Mouse (Mus musculus) lung, embryonic 14.5 days (tissue): ENCODE results near the gene Ppm1e. TPM values are rescaled to one million over a fixed set of nuclear protein-coding genes. Genes with fewer than 3 reads are reported as not detected.

Source experiments
- ATAC-seq: fragments of 200-750 bp; cut with Nextera tagmentation; 2 replicates; pipeline ENCODE4 v1.8.0; 2017; ENCODE audit warnings: mild to moderate bottlenecking, moderate TSS enrichment, moderate library complexity; ENCODE audit not compliant: insufficient read depth
- DNase-seq: peaks from one replicate; pipeline ENCODE4 v3.0.0-alpha.2; 2015
- H3K27ac ChIP-seq: fragments of 300-500 bp; sonication (generic); 2 replicates; pipeline ENCODE4 v1.5.1; 2014; ENCODE audit warnings: low read depth, mild to moderate bottlenecking, moderate library complexity
- H3K27me3 ChIP-seq: fragments of 300-500 bp; sonication (generic); 2 replicates; pipeline ENCODE4 v1.6.1; 2014; ENCODE audit warnings: low read length, control low read depth; ENCODE audit not compliant: insufficient read depth
- H3K36me3 ChIP-seq: fragments of 300-500 bp; sonication (generic); 2 replicates; pipeline ENCODE4 v1.6.1; 2014; ENCODE audit warnings: control low read depth; ENCODE audit not compliant: insufficient read depth
- H3K4me1 ChIP-seq: fragments of 300-500 bp; sonication (generic); 2 replicates; pipeline ENCODE4 v1.6.1; 2014; ENCODE audit warnings: antibody characterized with exemption, control low read depth; ENCODE audit not compliant: insufficient read depth
- H3K4me2 ChIP-seq: fragments of 300-500 bp; sonication (generic); 2 replicates; pipeline ENCODE4 v1.6.1; 2014; ENCODE audit warnings: mild to moderate bottlenecking
- H3K4me3 ChIP-seq: fragments of 300-500 bp; sonication (generic); 2 replicates; pipeline ENCODE4 v1.5.1; 2014; ENCODE audit warnings: low read depth, low read length
- H3K9ac ChIP-seq: fragments of 300-500 bp; sonication (generic); 2 replicates; pipeline ENCODE4 v1.6.1; 2014
- H3K9me3 ChIP-seq: fragments of 300-500 bp; sonication (generic); 2 replicates; pipeline ENCODE4 v1.6.1; 2016; ENCODE audit warnings: low read depth, low read length, control low read depth
- CTCF ChIP-seq: IDR thresholded peaks from 2 replicates; pipeline ENCODE4 v1.5.1; 2016; ENCODE audit warnings: antibody characterized with exemption, low read depth
- WGBS: fragments of 180-500 bp; shearing (Covaris S2); extraction: QIAGEN DNeasy Blood & Tissue Kit; methylation state at CpG from one replicate; pipeline ENCODE4 v1.1.7; 2014; 5-methylcytosine and 5-hydroxymethylcytosine counted together
- polyA plus RNA-seq: library from polyadenylated mRNA; unstranded; fragments of >200 nt; fragmentation: Nextera tagmentation; extraction: Ambion mirVana; gene quantifications from 2 replicates; pipeline ENCODE4 v1.2.1, GENCODE M21; 2014

Gene Ppm1e
- polyA plus RNA-seq, 1 experiment from 2014 or later, result 2.2 TPM

DNA sequence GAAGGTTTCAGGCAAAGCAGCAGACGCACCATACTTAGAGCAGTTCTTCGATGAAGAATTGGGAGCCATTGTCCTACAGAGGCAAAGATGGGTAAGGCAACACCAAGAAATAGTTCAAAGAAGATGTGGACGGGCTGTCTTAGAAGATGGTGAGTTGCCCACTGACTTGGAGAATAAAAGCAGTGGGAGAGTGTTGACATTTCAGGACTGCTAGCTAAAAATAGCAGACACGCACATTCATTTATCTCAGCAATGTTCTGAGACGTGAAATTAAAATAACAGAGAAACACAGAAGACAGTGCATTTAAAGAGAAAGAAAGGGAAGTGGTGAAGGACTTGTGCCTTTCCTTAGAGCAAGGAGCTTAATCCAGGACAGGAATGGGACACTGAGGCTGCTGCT is 59.8 kb downstream of the Ppm1e start:
- Histone ChIP-seq H3K4me2 (no peak overlapping the region), H3K4me1 (peaks cover 9% of the 10 kb centered on the region; the same call in 1 of the 2 replicates), H3K36me3 (no peaks in the 10 kb centered on the region), H3K9me3 (no peaks in the 10 kb centered on the region), H3K9ac (no peak overlapping the region), H3K4me3 (no peak overlapping the region), H3K27me3 (no peaks in the 10 kb centered on the region), H3K27ac (peak overlapping the region; percentile 50; the same call in 1 of the 2 replicates)
- ATAC-seq (no peak), DNase-seq (peak; percentile 6)
- WGBS, result 40% methylated on average over 5 of the region's 5 CpGs
- no peak for TF ChIP-seq CTCF

GRCm38 (mm10) chr11:87296467-87296866 is 62.4 kb downstream of the Ppm1e start:
- ATAC-seq, result no peak
- no peak for TF ChIP-seq CTCF
- no peaks in the 10 kb centered on the region for H3K36me3 ChIP-seq
- H3K4me3 ChIP-seq, result no peak overlapping the region
- no peaks in the 10 kb centered on the region for H3K27me3 ChIP-seq
- H3K4me2 ChIP-seq, result no peak overlapping the region
- no peaks in the 10 kb centered on the region for H3K9me3 ChIP-seq
- H3K27ac ChIP-seq, result no peak overlapping the region
- DNase-seq, result no peak
- H3K9ac ChIP-seq, result no peak overlapping the region
- WGBS, result 90% methylated on average over 6 of the region's 6 CpGs
- H3K4me1 ChIP-seq, result peaks cover 9% of the 10 kb centered on the region; the same call in 1 of the 2 replicates

- TF ChIP-seq CTCF, result no peak
- no peaks in the 10 kb centered on the region for H3K36me3 ChIP-seq
- WGBS, result 92% methylated on average over 2 of the region's 2 CpGs
These were observed 63.2 kb downstream of the Ppm1e start for GRCm38 (mm10) chr11:87295636-87296035.

GRCm38 (mm10) chr11:87289313-87289712 is 69.5 kb downstream of the Ppm1e start:
- no peaks in the 10 kb centered on the region for H3K4me1 ChIP-seq
- no peak for ATAC-seq
- no peak overlapping the region for H3K9ac ChIP-seq
- H3K4me3 ChIP-seq, result no peak overlapping the region
- DNase-seq, result no peak
- H3K4me2 ChIP-seq, result no peak overlapping the region
- TF ChIP-seq CTCF, result no peak
- H3K27ac ChIP-seq, result no peak overlapping the region
- no peaks in the 10 kb centered on the region for H3K27me3 ChIP-seq
- WGBS, result 86% methylated on average over 8 of the region's 8 CpGs
- H3K36me3 ChIP-seq, result no peaks in the 10 kb centered on the region
- H3K9me3 ChIP-seq, result no peaks in the 10 kb centered on the region

More at GRCm38 (mm10) chr11:87295636-87296035, 63.2 kb downstream of the Ppm1e start:
- H3K9ac ChIP-seq, result no peak overlapping the region
- H3K9me3 ChIP-seq, result no peaks in the 10 kb centered on the region
- peaks cover 9% of the 10 kb centered on the region; the same call in 1 of the 2 replicates for H3K4me1 ChIP-seq
- no peaks in the 10 kb centered on the region for H3K27me3 ChIP-seq
- no peak overlapping the region for H3K4me3 ChIP-seq
- no peak overlapping the region for H3K4me2 ChIP-seq
- no peak overlapping the region for H3K27ac ChIP-seq
- ATAC-seq (no peak), DNase-seq (no peak)

DNA sequence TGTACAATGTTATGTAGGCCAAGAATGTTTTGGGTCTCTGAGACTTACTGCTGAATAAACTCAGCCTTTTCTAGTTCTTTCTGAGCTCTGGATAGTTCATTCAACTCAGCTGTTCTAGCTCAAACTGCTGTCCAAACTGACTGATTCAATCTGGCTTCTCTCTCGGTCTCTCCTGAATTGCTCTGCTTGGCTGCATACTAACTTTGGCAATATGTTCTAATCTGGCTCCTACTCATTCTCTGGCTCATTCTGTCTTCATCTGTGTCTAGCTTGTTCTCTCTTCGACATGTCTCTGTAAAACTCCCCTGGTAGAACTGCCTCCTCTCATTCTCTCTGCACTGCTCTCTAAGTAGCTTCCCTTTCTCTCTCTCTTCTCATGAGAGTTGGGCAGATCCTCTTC is 72.6 kb downstream of the Ppm1e start:
- H3K4me2 ChIP-seq, result no peak overlapping the region
- no peak overlapping the region for H3K9ac ChIP-seq
- H3K36me3 ChIP-seq, result no peaks in the 10 kb centered on the region
- H3K27ac ChIP-seq, result no peak overlapping the region
- no peaks in the 10 kb centered on the region for H3K4me1 ChIP-seq
- H3K9me3 ChIP-seq, result no peaks in the 10 kb centered on the region
- ATAC-seq (no peak), DNase-seq (no peak)
- 77% methylated on average over 2 of the region's 2 CpGs for WGBS
- no peak overlapping the region for H3K4me3 ChIP-seq
- TF ChIP-seq CTCF, result no peak
- no peaks in the 10 kb centered on the region for H3K27me3 ChIP-seq

DNA sequence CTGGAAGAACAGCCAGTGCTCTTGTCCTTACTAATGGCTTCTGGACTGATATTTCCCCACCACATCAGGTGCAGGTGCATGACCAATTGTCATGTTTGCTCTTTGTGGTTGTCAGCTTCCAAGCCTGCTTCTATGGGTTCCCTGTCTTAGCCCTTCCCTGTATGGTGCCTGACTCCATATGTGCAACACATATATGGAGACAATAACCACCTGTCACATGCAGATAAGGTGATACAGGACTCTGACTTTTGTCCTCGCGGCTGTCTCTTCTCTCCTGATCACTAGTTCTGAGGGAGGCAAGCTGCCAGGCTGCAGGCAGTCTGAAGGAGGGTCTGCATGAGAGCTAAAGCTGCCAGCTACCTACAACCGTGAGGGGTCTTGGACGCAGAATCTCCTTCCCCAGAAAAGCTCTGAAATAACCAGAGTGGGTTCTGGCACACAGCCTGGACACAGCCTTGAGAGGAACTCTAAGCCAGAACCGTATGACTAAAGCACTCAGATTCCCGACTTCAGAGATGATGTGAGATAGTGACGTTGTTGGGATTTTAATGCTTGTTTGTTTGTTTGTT is 76.8 kb downstream of the Ppm1e start:
- ATAC-seq (no peak), DNase-seq (no peak)
- H3K9ac ChIP-seq, result no peak overlapping the region
- WGBS, result 66% methylated on average over 7 of the region's 7 CpGs
- no peaks in the 10 kb centered on the region for H3K9me3 ChIP-seq
- no peaks in the 10 kb centered on the region for H3K36me3 ChIP-seq
- no peaks in the 10 kb centered on the region for H3K27me3 ChIP-seq
- TF ChIP-seq CTCF, result no peak
- H3K4me2 ChIP-seq, result no peak overlapping the region
- H3K4me1 ChIP-seq, result no peaks in the 10 kb centered on the region
- H3K4me3 ChIP-seq, result no peak overlapping the region
- H3K27ac ChIP-seq, result no peak overlapping the region

DNA sequence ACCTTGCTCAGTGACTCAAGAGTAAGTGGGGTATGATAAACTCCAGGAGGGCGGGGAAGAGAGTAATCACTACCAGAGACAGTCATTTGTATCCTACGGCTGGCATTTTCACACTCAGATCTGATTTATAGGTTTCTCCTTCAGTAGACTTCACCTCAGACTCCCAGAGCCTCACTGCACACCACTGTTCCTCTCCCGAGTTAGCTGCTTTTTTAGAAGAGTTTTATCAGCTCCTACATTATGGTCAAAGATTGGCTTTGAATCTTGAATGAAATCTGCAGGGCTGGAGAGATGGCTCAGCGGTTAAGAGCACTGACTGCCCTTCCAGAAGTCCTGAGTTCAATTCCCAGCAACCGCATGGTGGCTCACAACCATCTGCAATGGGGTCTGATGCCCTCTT is 79.4 kb downstream of the Ppm1e start:
- DNase-seq (no peak), ATAC-seq (no peak)
- no peak for TF ChIP-seq CTCF
- Histone ChIP-seq H3K27me3 (no peaks in the 10 kb centered on the region), H3K36me3 (no peaks in the 10 kb centered on the region), H3K9me3 (no peaks in the 10 kb centered on the region), H3K4me3 (no peak overlapping the region), H3K4me2 (no peak overlapping the region), H3K9ac (no peak overlapping the region), H3K27ac (no peak overlapping the region), H3K4me1 (no peaks in the 10 kb centered on the region)
- 44% methylated on average over 5 of the region's 5 CpGs for WGBS
